ENCODE assay signal across 24 mouse cellular contexts in the genomic region with DNA sequence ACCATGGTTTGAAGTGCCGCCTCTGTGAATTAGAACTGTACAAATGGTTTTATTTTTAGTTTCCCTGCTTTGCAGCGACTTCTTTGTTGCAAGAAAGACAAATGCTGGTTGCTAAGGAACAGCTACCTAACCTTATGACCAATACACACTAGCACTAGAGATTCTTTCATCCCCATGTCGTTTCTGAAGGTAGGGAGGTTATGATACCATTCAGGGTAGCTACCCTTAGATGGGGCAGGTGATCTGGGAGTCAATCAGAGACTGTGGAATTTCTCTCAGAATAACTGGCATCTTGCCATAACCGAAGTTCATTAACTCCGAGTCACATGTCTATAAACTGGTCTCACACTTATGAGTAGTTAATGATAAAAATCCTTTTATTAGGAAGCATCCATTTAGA. TPM values are rescaled to one million over a fixed set of nuclear protein-coding genes. Genes with fewer than 3 reads are reported as not detected.
DNase-seq lines count a peak whose midpoint lies in the region; ATAC-seq and TF ChIP-seq lines count a peak whose summit lies in the region.
"Had no signal": no experiment of that assay in that cellular context is flagged by ENCODE, and none has a peak within 500 bp of the region (broad histone marks: within the 10 kb centered on the region; RNA-seq: fewer than 3 reads in every experiment).

No protein-coding gene starts in this region.

- no peak for TF ChIP-seq CTCF in liver, postnatal 0 days (IDR thresholded peaks at IDR 0.05; ENCODE audit: low read depth)
- no peak for TF ChIP-seq CTCF in CH12.LX (conservative IDR thresholded peaks at IDR 0.05 in 1 of 2, IDR thresholded peaks at IDR 0.05 in 1 of 2; ENCODE audit: low read depth in 2 of 2, low read length in 2 of 2)

- peaks cover 8% of the 10 kb centered on the region for H3K4me1 ChIP-seq in heart, embryonic 13.5 days
- no peaks in the 10 kb centered on the region; the same call in 1 of the 2 replicates for H3K4me1 ChIP-seq in liver, postnatal 0 days (ENCODE audit: insufficient read depth)
- no peaks in the 10 kb centered on the region for H3K4me1 ChIP-seq in liver, embryonic 11.5 days (replicated peaks; ENCODE audit: control insufficient read depth, insufficient read depth, low read length)
- peaks cover 0 to 13% of the 10 kb centered on the region in 2 experiments; a peak in 2 of 4 replicates for H3K4me1 ChIP-seq in CH12.LX (ENCODE audit: control insufficient read depth in 1 of 2, insufficient read depth in 2 of 2)

- in situ Hi-C loops in CH12.LX (cut with MboI; ENCODE audit: low pct_ligation_motif_present, low pct_unique_long_range_greater_than_20kb, low sequenced_read_pairs): no loop called here

- H3K27ac ChIP-seq in heart, embryonic 13.5 days (replicated peaks): no peak overlapping the region
- no peak overlapping the region for H3K27ac ChIP-seq in liver, postnatal 0 days (ENCODE audit: low read depth)
- H3K27ac ChIP-seq in liver, embryonic 11.5 days (ENCODE audit: low read depth, low read length): no peak overlapping the region
- H3K27ac ChIP-seq in CH12.LX (ENCODE audit: insufficient read depth, low read depth) (no peak overlapping the region), macrophage (no peak overlapping the region)
- H3K27ac ChIP-seq: hindbrain, embryonic 14.5 days; kidney, postnatal 0 days; limb, embryonic 15.5 days had no signal

- no peak for TF ChIP-seq POLR2A in CH12.LX (IDR thresholded peaks at IDR 0.05; ENCODE audit: low read depth, low read length)

- dilution Hi-C loops in CH12.LX (cut with MboI; ENCODE audit: extremely low pct_ligation_motif_present, extremely low pct_unique_long_range_greater_than_20kb, low sequenced_read_pairs): no loop called here

- H3K27me3 ChIP-seq in heart, embryonic 13.5 days (replicated peaks): no peaks in the 10 kb centered on the region
- no peaks in the 10 kb centered on the region for H3K27me3 ChIP-seq in liver, postnatal 0 days (ENCODE audit: insufficient read depth, low read length)
- no peaks in the 10 kb centered on the region for H3K27me3 ChIP-seq in liver, embryonic 11.5 days (replicated peaks; ENCODE audit: control insufficient read depth, insufficient read depth, low read length)
- H3K27me3 ChIP-seq in CH12.LX (replicated peaks): peaks cover 1% of the 10 kb centered on the region
- H3K27me3 ChIP-seq: limb, embryonic 15.5 days had no signal

- H3K4me2 ChIP-seq in heart, embryonic 13.5 days: peak overlapping the region; percentile 24; the same call in 1 of the 2 replicates
- peak overlapping the region; percentile 59 for H3K4me2 ChIP-seq in liver, postnatal 0 days (ENCODE audit: low read depth, low read length)
- H3K4me2 ChIP-seq in liver, embryonic 11.5 days: no peak overlapping the region
- peak overlapping the region; percentile 13; the same call in 1 of the 2 replicates for H3K4me2 ChIP-seq in CH12.LX (ENCODE audit: insufficient read depth, low read depth, poor library complexity, severe bottlenecking)
- H3K4me2 ChIP-seq: hindbrain, embryonic 14.5 days; limb, embryonic 15.5 days had no signal

- no peaks in the 10 kb centered on the region for H3K9me3 ChIP-seq in heart, embryonic 13.5 days
- H3K9me3 ChIP-seq in liver, postnatal 0 days (ENCODE audit: low read length): no peaks in the 10 kb centered on the region
- H3K9me3 ChIP-seq in liver, embryonic 11.5 days (ENCODE audit: control insufficient read depth, low read length): no peaks in the 10 kb centered on the region
- H3K9me3 ChIP-seq in CH12.LX (replicated peaks; ENCODE audit: low read length): peaks cover 4% of the 10 kb centered on the region
- H3K9me3 ChIP-seq: limb, embryonic 15.5 days had no signal

- ATAC-seq in heart, embryonic 13.5 days (ENCODE audit: extremely low read depth, insufficient number of reproducible peaks, low FRiP score, low TSS enrichment): no peak
- no peak for ATAC-seq in liver, postnatal 0 days
- no peak for ATAC-seq in liver, embryonic 11.5 days (replicated peaks; ENCODE audit: low FRiP score)
- ATAC-seq in monocyte, adult 5-6 weeks (replicated peaks; ENCODE audit: insufficient number of reproducible peaks, low FRiP score, low TSS enrichment, poor library complexity, severe bottlenecking): no peak
- ATAC-seq in erythroblast, adult 5-6 weeks (replicated peaks; ENCODE audit: low FRiP score, poor library complexity, severe bottlenecking): no peak
- ATAC-seq: activated CD4-positive, CD25-positive, alpha-beta regulatory T cell, adult 4 months; Patski had no signal

- no peak overlapping the region for H3K9ac ChIP-seq in heart, embryonic 13.5 days
- H3K9ac ChIP-seq in liver, postnatal 0 days (replicated peaks): no peak overlapping the region
- no peak overlapping the region for H3K9ac ChIP-seq in liver, embryonic 11.5 days (ENCODE audit: low read depth, low read length)
- no peak overlapping the region for H3K9ac ChIP-seq in CH12.LX (ENCODE audit: insufficient read depth, low read depth)
- H3K9ac ChIP-seq: hindbrain, embryonic 14.5 days; limb, embryonic 15.5 days had no signal

- H3K4me3 ChIP-seq in heart, embryonic 13.5 days: no peak overlapping the region
- H3K4me3 ChIP-seq in liver, postnatal 0 days (ENCODE audit: low read depth, low read length): no peak overlapping the region
- H3K4me3 ChIP-seq in liver, embryonic 11.5 days (ENCODE audit: low read depth, low read length): no peak overlapping the region
- H3K4me3 ChIP-seq in CH12.LX (replicated peaks in 1 of 3; ENCODE audit: low read depth in 2 of 3, low read length in 2 of 3, poor library complexity in 1 of 3) (no peak overlapping the region), macrophage (ENCODE audit: inconsistent target) (peak overlapping the region; percentile 79)
- H3K4me3 ChIP-seq: erythroblast, embryonic 14.5 days; limb, embryonic 15.5 days had no signal

- TF ChIP-seq EP300 in liver, postnatal 0 days (IDR thresholded peaks at IDR 0.05; ENCODE audit: low read depth): no peak
- TF ChIP-seq EP300 in CH12.LX (IDR thresholded peaks at IDR 0.05; ENCODE audit: low read length): no peak

- H3K36me3 ChIP-seq in heart, embryonic 13.5 days: no peaks in the 10 kb centered on the region
- H3K36me3 ChIP-seq in liver, postnatal 0 days (replicated peaks; ENCODE audit: insufficient read depth, low read length): no peaks in the 10 kb centered on the region
- no peaks in the 10 kb centered on the region for H3K36me3 ChIP-seq in liver, embryonic 11.5 days (ENCODE audit: control insufficient read depth, insufficient read depth, low read length)
- H3K36me3 ChIP-seq in CH12.LX (replicated peaks in 1 of 2; ENCODE audit: control insufficient read depth in 1 of 2, insufficient read depth in 1 of 2, low read length in 1 of 2): no peaks in the 10 kb centered on the region
- H3K36me3 ChIP-seq in macrophage (ENCODE audit: inconsistent target): 0 out of 2 replicates have a peak, but pooled peaks cover 8% of the 10 kb centered on the region
- H3K36me3 ChIP-seq: limb, embryonic 15.5 days had no signal

- H3K79me2 ChIP-seq in CH12.LX (replicated peaks; ENCODE audit: control insufficient read depth, extremely low read depth, insufficient read depth, poor library complexity, severe bottlenecking) (no peaks in the 10 kb centered on the region), macrophage (ENCODE audit: inconsistent target) (peaks cover 63% of the 10 kb centered on the region)

- DNase-seq in heart, adult 18-20 months: no peak
- no peak for DNase-seq in liver, postnatal 0 days
- no peak for DNase-seq in liver, embryonic 11.5 days (ENCODE audit: low spot score)
- DNase-seq in CH12.LX (ENCODE audit: extremely low read depth): no peak
- DNase-seq: adrenal gland, postnatal 14 days; cerebellum, adult 2 months; gastrocnemius, postnatal 14 days; heart, postnatal 36 days; kidney, adult 11 months; lung, postnatal 10 days; midbrain, embryonic 14.5 days; right cerebral cortex, postnatal 14 days; thymus, postnatal 36 days had no signal

- no peak for TF ChIP-seq RAD21 in CH12.LX (IDR thresholded peaks at IDR 0.05; ENCODE audit: low read depth, low read length)

- WGBS in heart, embryonic 13.5 days: 44% methylated on average over 5 of the region's 5 CpGs
- WGBS in liver, postnatal 0 days (ENCODE audit: insufficient replicate concordance): 66% methylated on average over 5 of the region's 5 CpGs
- 79% methylated on average over 5 of the region's 5 CpGs for WGBS in liver, embryonic 11.5 days
- 40% methylated on average over 5 of the region's 5 CpGs for WGBS in macrophage (ENCODE audit: missing documents)

RNA-seq across cellular contexts. Expression of gene Epsti1, which starts 1.4 kb away (rescaled TPM):
- 0.23 and 0.73 TPM in 2 replicates for polyA plus RNA-seq in heart, embryonic 13.5 days (2015; fragmentation: Nextera tagmentation; extraction: Ambion mirVana)
- 1 to 10 TPM in 1 of 2 experiments, under 1 TPM in 1; 0.45 to 3.2 TPM for total RNA-seq in heart, adult 18-20 months (2021)
- 4.3 and 4.8 TPM in 2 replicates for polyA plus RNA-seq in liver, postnatal 0 days (2015; fragmentation: Nextera tagmentation; extraction: Ambion mirVana)
- polyA plus RNA-seq in liver, embryonic 11.5 days (2014; fragmentation: Nextera tagmentation; extraction: Ambion mirVana): 0.91 and 0.97 TPM in 2 replicates
- total RNA-seq in CH12.LX (2012; rRNA removed) (0.38 and 0.59 TPM in 2 replicates), CH12.LX (2014; rRNA removed) (2.2 and 3.0 TPM in 2 replicates)
- polyA plus RNA-seq in CH12.LX (2012; ENCODE audit: insufficient read length, low read depth) (2.2 and 2.3 TPM in 2 replicates), macrophage (2018) (80.3 to 135 TPM (median 124 TPM) in 3 replicates)
- total RNA-seq in macrophage (2018; cell fraction: chromatin; rRNA removed): 100 to 1,000 TPM in 17 of 26 experiments, 10 to 100 TPM in 9; 31.2 to 450 (median 187) TPM
- total RNA-seq in macrophage (2018; cell fraction: cytosol; rRNA removed): 100 to 1,000 TPM in 14 of 26 experiments, 10 to 100 TPM in 12; 68.4 to 335 (median 169) TPM
- total RNA-seq in macrophage (2018; cell fraction: nucleus; rRNA removed): 100 to 1,000 TPM in 14 of 26 experiments, 10 to 100 TPM in 12; 35.4 to 234 (median 167) TPM
- 346 to 503 TPM (median 357 TPM) in 3 replicates for total RNA-seq in monocyte, adult 5-6 weeks (2017)
- total RNA-seq in erythroblast, adult 5-6 weeks (2015; ENCODE audit: low replicate concordance): 13.8 and 24.6 TPM in 2 replicates
- total RNA-seq in erythroblast, adult 5-6 weeks (2017; ENCODE audit: low replicate concordance): 10.0 and 17.1 TPM in 2 replicates
- total RNA-seq: ES-E14 had no signal
- polyA plus RNA-seq: Patski had no signal

RNA-seq across cellular contexts. Expression of gene Dnajc15, which starts 30.5 kb away (rescaled TPM):
- polyA plus RNA-seq in heart, embryonic 13.5 days (2015; fragmentation: Nextera tagmentation; extraction: Ambion mirVana): 122 and 154 TPM in 2 replicates
- 100 to 1,000 TPM; 269 to 282 TPM for total RNA-seq in heart, adult 18-20 months (2021)
- polyA plus RNA-seq in liver, postnatal 0 days (2015; fragmentation: Nextera tagmentation; extraction: Ambion mirVana): 68.5 and 70.1 TPM in 2 replicates
- 98.1 and 100 TPM in 2 replicates for polyA plus RNA-seq in liver, embryonic 11.5 days (2014; fragmentation: Nextera tagmentation; extraction: Ambion mirVana)
- total RNA-seq in CH12.LX (2012; rRNA removed) (39.5 and 47.0 TPM in 2 replicates), CH12.LX (2014; rRNA removed) (41.7 and 48.6 TPM in 2 replicates)
- polyA plus RNA-seq in CH12.LX (2012; ENCODE audit: insufficient read length, low read depth) (56.8 and 59.0 TPM in 2 replicates), macrophage (2018) (28.8 to 103 TPM (median 37.3 TPM) in 3 replicates)
- 10 to 100 TPM in 9 of 26 experiments, 1 to 10 TPM in 17; 2.3 to 18.3 (median 7.8) TPM for total RNA-seq in macrophage (2018; cell fraction: chromatin; rRNA removed)
- 10 to 100 TPM; 37.7 to 72.1 (median 54.1) TPM for total RNA-seq in macrophage (2018; cell fraction: cytosol; rRNA removed)
- total RNA-seq in macrophage (2018; cell fraction: nucleus; rRNA removed): 10 to 100 TPM in 13 of 26 experiments, 1 to 10 TPM in 13; 4.0 to 22.7 (median 10.3) TPM
- 59.9 to 90.4 TPM (median 77.1 TPM) in 3 replicates for total RNA-seq in monocyte, adult 5-6 weeks (2017)
- total RNA-seq in erythroblast, adult 5-6 weeks (2015; ENCODE audit: low replicate concordance): 2.7 TPM in 2 replicates
- total RNA-seq in erythroblast, adult 5-6 weeks (2017; ENCODE audit: low replicate concordance): 6.0 and 21.0 TPM in 2 replicates

Comparison
In these comparisons a context has a peak if more than half of its experiments do, and no peak if none do; other contexts are left out.
1. RNA of gene Epsti1, which starts 1.4 kb away (polyA plus RNA-seq): 80.3 to 135 TPM in macrophage; 4.3 to 4.8 TPM in liver, postnatal 0 days, 2.2 to 2.3 TPM in CH12.LX, 0.91 to 0.97 TPM in liver, embryonic 11.5 days and 0.23 to 0.73 TPM in heart, embryonic 13.5 days; every median in the first group is over 10 times any median in the second.